Mouse (Mus musculus): Measurements from ENCODE around the gene App. TPM values are rescaled to one million over a fixed set of nuclear protein-coding genes. Genes with fewer than 3 reads are reported as not detected.

Gene App
- total and polyA plus RNA-seq, 2 experiments from 2014 or later: 498 to 526 TPM

- 100% methylated on average over 1 of the region's 1 CpGs for WGBS
- H3K27ac ChIP-seq: no peak overlapping the region
- H3K4me2 ChIP-seq (ENCODE audit: low read depth, low read length): no peak overlapping the region
- H3K4me3 ChIP-seq (ENCODE audit: low read length): no peak overlapping the region
- no peak for ATAC-seq
- peaks cover 12% of the 10 kb centered on the region; the same call in 1 of the 2 replicates for H3K36me3 ChIP-seq (ENCODE audit: insufficient read depth, low read length)
- H3K27me3 ChIP-seq (ENCODE audit: insufficient read depth, low read length): no peaks in the 10 kb centered on the region
- H3K4me1 ChIP-seq (ENCODE audit: insufficient read depth, low read length): peaks cover 7% of the 10 kb centered on the region
- H3K9ac ChIP-seq (replicated peaks; ENCODE audit: low read length): no peak overlapping the region
- H3K9me3 ChIP-seq (ENCODE audit: low read length): no peaks in the 10 kb centered on the region
- TF ChIP-seq CTCF (IDR thresholded peaks at IDR 0.05; ENCODE audit: low read depth): no peak
- no peak for DNase-seq (ENCODE audit: low spot score)
Observed at GRCm38 (mm10) chr16:85114742-85115141, 58.8 kb downstream of the App start.

GRCm38 (mm10) chr16:85113941-85114340, 59.6 kb downstream of the App start:
- Histone ChIP-seq H3K27ac (no peak overlapping the region), H3K4me3 (ENCODE audit: low read length) (no peak overlapping the region), H3K27me3 (ENCODE audit: insufficient read depth, low read length) (no peaks in the 10 kb centered on the region), H3K9me3 (ENCODE audit: low read length) (no peaks in the 10 kb centered on the region), H3K36me3 (ENCODE audit: insufficient read depth, low read length) (peaks cover 4% of the 10 kb centered on the region; the same call in 1 of the 2 replicates), H3K4me1 (ENCODE audit: insufficient read depth, low read length) (peaks cover 7% of the 10 kb centered on the region), H3K9ac (replicated peaks; ENCODE audit: low read length) (no peak overlapping the region), H3K4me2 (ENCODE audit: low read depth, low read length) (no peak overlapping the region)
- 87% methylated on average over 2 of the region's 2 CpGs for WGBS
- no peak for ATAC-seq
- no peak for DNase-seq (ENCODE audit: low spot score)
- no peak for TF ChIP-seq CTCF (IDR thresholded peaks at IDR 0.05; ENCODE audit: low read depth)

- no peaks in the 10 kb centered on the region for H3K36me3 ChIP-seq (ENCODE audit: insufficient read depth, low read length)
- H3K27me3 ChIP-seq (ENCODE audit: insufficient read depth, low read length): no peaks in the 10 kb centered on the region
- no peaks in the 10 kb centered on the region for H3K9me3 ChIP-seq (ENCODE audit: low read length)
- 70% methylated on average over 2 of the region's 2 CpGs for WGBS
- ATAC-seq: no peak
- no peak overlapping the region for H3K27ac ChIP-seq
- no peak overlapping the region for H3K4me3 ChIP-seq (ENCODE audit: low read length)
- TF ChIP-seq CTCF (IDR thresholded peaks at IDR 0.05; ENCODE audit: low read depth): no peak
- H3K9ac ChIP-seq (replicated peaks; ENCODE audit: low read length): no peak overlapping the region
- DNase-seq (ENCODE audit: low spot score): no peak
- peaks cover 6% of the 10 kb centered on the region for H3K4me1 ChIP-seq (ENCODE audit: insufficient read depth, low read length)
- H3K4me2 ChIP-seq (ENCODE audit: low read depth, low read length): no peak overlapping the region
Observed at GRCm38 (mm10) chr16:85112254-85112653, 61.3 kb downstream of the App start.

- no peak for TF ChIP-seq CTCF (IDR thresholded peaks at IDR 0.05; ENCODE audit: low read depth)
- Histone ChIP-seq H3K36me3 (ENCODE audit: insufficient read depth, low read length) (no peaks in the 10 kb centered on the region), H3K27me3 (ENCODE audit: insufficient read depth, low read length) (no peaks in the 10 kb centered on the region), H3K4me2 (ENCODE audit: low read depth, low read length) (no peak overlapping the region), H3K27ac (peak overlapping the region; percentile 48; the same call in 1 of the 2 replicates), H3K9me3 (ENCODE audit: low read length) (no peaks in the 10 kb centered on the region), H3K9ac (replicated peaks; ENCODE audit: low read length) (no peak overlapping the region), H3K4me3 (ENCODE audit: low read length) (no peak overlapping the region), H3K4me1 (ENCODE audit: insufficient read depth, low read length) (peaks cover 12% of the 10 kb centered on the region)
- ATAC-seq: peak; percentile 69
- WGBS: 40% methylated on average over 13 of the region's 13 CpGs
- peak; percentile 60 for DNase-seq (ENCODE audit: low spot score)
Observed at GRCm38 (mm10) chr16:85110428-85110827, 63.1 kb downstream of the App start.

GRCm38 (mm10) chr16:85108486-85108885, 65.1 kb downstream of the App start:
- H3K4me3 ChIP-seq (ENCODE audit: low read length): no peak overlapping the region
- no peak for ATAC-seq
- no peak overlapping the region for H3K9ac ChIP-seq (replicated peaks; ENCODE audit: low read length)
- H3K9me3 ChIP-seq (ENCODE audit: low read length): no peaks in the 10 kb centered on the region
- H3K27ac ChIP-seq: no peak overlapping the region
- no peak overlapping the region for H3K4me2 ChIP-seq (ENCODE audit: low read depth, low read length)
- no peak for DNase-seq (ENCODE audit: low spot score)
- peaks cover 12% of the 10 kb centered on the region for H3K4me1 ChIP-seq (ENCODE audit: insufficient read depth, low read length)
- WGBS: 82% methylated on average over 7 of the region's 7 CpGs
- H3K27me3 ChIP-seq (ENCODE audit: insufficient read depth, low read length): no peaks in the 10 kb centered on the region
- no peak for TF ChIP-seq CTCF (IDR thresholded peaks at IDR 0.05; ENCODE audit: low read depth)
- no peaks in the 10 kb centered on the region for H3K36me3 ChIP-seq (ENCODE audit: insufficient read depth, low read length)

- Histone ChIP-seq H3K36me3 (ENCODE audit: insufficient read depth, low read length) (no peaks in the 10 kb centered on the region), H3K4me2 (ENCODE audit: low read depth, low read length) (no peak overlapping the region), H3K9ac (replicated peaks; ENCODE audit: low read length) (no peak overlapping the region), H3K4me1 (ENCODE audit: insufficient read depth, low read length) (peaks cover 12% of the 10 kb centered on the region), H3K4me3 (ENCODE audit: low read length) (no peak overlapping the region), H3K27me3 (ENCODE audit: insufficient read depth, low read length) (no peaks in the 10 kb centered on the region), H3K27ac (no peak overlapping the region), H3K9me3 (ENCODE audit: low read length) (no peaks in the 10 kb centered on the region)
- WGBS: 41% methylated on average over 9 of the region's 9 CpGs
- ATAC-seq: peak; percentile 80
- DNase-seq (ENCODE audit: low spot score): peak; percentile 80
- no peak for TF ChIP-seq CTCF (IDR thresholded peaks at IDR 0.05; ENCODE audit: low read depth)
Observed at GRCm38 (mm10) chr16:85106644-85107323, 66.8 kb downstream of the App start.

GRCm38 (mm10) chr16:85105603-85106002, 68.0 kb downstream of the App start:
- no peak for TF ChIP-seq CTCF (IDR thresholded peaks at IDR 0.05; ENCODE audit: low read depth)
- Histone ChIP-seq H3K9ac (replicated peaks; ENCODE audit: low read length) (no peak overlapping the region), H3K27ac (no peak overlapping the region), H3K4me2 (ENCODE audit: low read depth, low read length) (no peak overlapping the region), H3K4me3 (ENCODE audit: low read length) (no peak overlapping the region), H3K36me3 (ENCODE audit: insufficient read depth, low read length) (no peaks in the 10 kb centered on the region), H3K27me3 (ENCODE audit: insufficient read depth, low read length) (no peaks in the 10 kb centered on the region), H3K9me3 (ENCODE audit: low read length) (no peaks in the 10 kb centered on the region), H3K4me1 (ENCODE audit: insufficient read depth, low read length) (peaks cover 9% of the 10 kb centered on the region)
- WGBS: 67% methylated on average over 4 of the region's 4 CpGs
- DNase-seq (ENCODE audit: low spot score) (no peak), ATAC-seq (no peak)
